Mouse (Mus musculus) testis, adult 2 months (tissue): ENCODE results near the gene Pros1. TPM values are rescaled to one million over a fixed set of nuclear protein-coding genes. Genes with fewer than 3 reads are reported as not detected.

Source experiments
- H3K27ac ChIP-seq: fragments of 200-500 bp; 2 replicates; pipeline ENCODE4 v1.5.1; 2012; ENCODE audit warnings: low read depth, low read length; ENCODE audit not compliant: control insufficient read depth, insufficient read depth
- H3K27me3 ChIP-seq: fragments of 200-500 bp; 2 replicates; pipeline ENCODE4 v1.6.1; 2012; ENCODE audit warnings: mild to moderate bottlenecking, low read length, moderate library complexity; ENCODE audit not compliant: control insufficient read depth, insufficient read depth
- H3K36me3 ChIP-seq: fragments of 200-500 bp; 2 replicates; pipeline ENCODE4 v1.6.1; 2012; ENCODE audit warnings: mild to moderate bottlenecking, low read length; ENCODE audit not compliant: control insufficient read depth, insufficient read depth
- H3K4me1 ChIP-seq: fragments of 200-500 bp; 2 replicates; pipeline ENCODE4 v1.6.1; 2012; ENCODE audit warnings: low read length; ENCODE audit not compliant: control insufficient read depth, insufficient read depth
- H3K4me3 ChIP-seq: fragments of 200-500 bp; 2 replicates; pipeline ENCODE4 v1.5.1; 2012; ENCODE audit warnings: low read depth, mild to moderate bottlenecking, low read length, moderate library complexity, mixed read lengths; ENCODE audit not compliant: control insufficient read depth
- CTCF ChIP-seq: fragments of 200-500 bp; IDR thresholded peaks from 2 replicates; pipeline ENCODE4 v1.5.1; 2012; ENCODE audit warnings: low read depth, mild to moderate bottlenecking, inconsistent platforms, low read length, moderate library complexity; ENCODE audit not compliant: control insufficient read depth, insufficient read depth, insufficient replicate concordance
- POLR2A ChIP-seq: fragments of 200-500 bp; IDR thresholded peaks from 2 replicates; pipeline ENCODE4 v1.6.1; 2012; ENCODE audit warnings: low read depth, mild to moderate bottlenecking, inconsistent platforms, low read length, moderate library complexity; ENCODE audit not compliant: control insufficient read depth
- polyA plus RNA-seq: library from polyadenylated mRNA; depleted of rRNA; stranded (reverse); fragments of >200 nt; gene quantifications from 2 replicates; pipeline ENCODE4 v1.2.3, GENCODE M21; 2012; rRNA removed

Pros1 gene
- polyA plus RNA-seq, 1 experiment = 8.9 TPM

- Histone ChIP-seq H3K36me3 (no peaks in the 10 kb centered on the region), H3K27me3 (no peaks in the 10 kb centered on the region), H3K4me1 (no peaks in the 10 kb centered on the region), H3K27ac (no peak overlapping the region), H3K4me3 (no peak overlapping the region)
- TF ChIP-seq POLR2A = no peak
Observed at GRCm38 (mm10) chr16:62971673-62972332, 117.7 kb downstream of the Pros1 start.

- no peaks in the 10 kb centered on the region for H3K36me3 ChIP-seq
- no peaks in the 10 kb centered on the region for H3K27me3 ChIP-seq
- TF ChIP-seq POLR2A (no peak), CTCF (no peak)
Observed at GRCm38 (mm10) chr16:62974926-62975325, 120.8 kb downstream of the Pros1 start.

More at GRCm38 (mm10) chr16:62974926-62975325, 120.8 kb downstream of the Pros1 start:
- Histone ChIP-seq H3K4me1 (no peaks in the 10 kb centered on the region), H3K27ac (no peak overlapping the region), H3K4me3 (no peak overlapping the region)

Other genes starting within 250 kb of the Pros1 start
- gene Nsun3, start 67.5 kb upstream of the Pros1 start, polyA plus RNA-seq = 4.3 and 4.6 TPM in 2 replicates
- not detected in 2 replicates for gene Stx19, start 39.6 kb upstream of the Pros1 start, polyA plus RNA-seq
- gene Arl13b, start 7.3 kb upstream of the Pros1 start, polyA plus RNA-seq = 31.3 and 31.4 TPM in 2 replicates